Mouse (Mus musculus): Measurements from ENCODE around the gene Prss34.

Gene Prss34

GRCm38 (mm10) chr17:25308346-25308745 lies 10.2 kb downstream of the Prss34 start, which contains the start of gene Prss28:
TSS of gene Prss28 (plus strand) at chr17:25308646.
- DNase-seq (ENCODE audit: low read depth, low spot score), result no peak

- DNase-seq (ENCODE audit: low read depth, low spot score), result no peak
Observed at GRCm38 (mm10) chr17:25318354-25318753, 20.2 kb downstream of the Prss34 start, which contains the start of gene Prss29. TSS of gene Prss29 (plus strand) at chr17:25318654.

GRCm38 (mm10) chr17:25320819-25321218 lies 22.6 kb downstream of the Prss34 start:
- no peak for DNase-seq (ENCODE audit: low read depth, low spot score)

- DNase-seq (ENCODE audit: low read depth, low spot score), result no peak
Observed at GRCm38 (mm10) chr17:25322930-25323329, 24.7 kb downstream of the Prss34 start.

GRCm38 (mm10) chr17:25332321-25332720 lies 34.1 kb downstream of the Prss34 start:
- DNase-seq (ENCODE audit: low read depth, low spot score), result no peak

- peak; percentile 63 for DNase-seq (ENCODE audit: low read depth, low spot score)
Observed at GRCm38 (mm10) chr17:25333943-25334342, 35.7 kb downstream of the Prss34 start.

- no peak for DNase-seq (ENCODE audit: low read depth, low spot score)
Observed at GRCm38 (mm10) chr17:25338218-25338617, 40.0 kb downstream of the Prss34 start.

GRCm38 (mm10) chr17:25340003-25340402 lies 41.8 kb downstream of the Prss34 start:
- DNase-seq (ENCODE audit: low read depth, low spot score), result no peak

- no peak for DNase-seq (ENCODE audit: low read depth, low spot score)
Observed at GRCm38 (mm10) chr17:25341490-25341889, 43.3 kb downstream of the Prss34 start.

- no peak for DNase-seq (ENCODE audit: low read depth, low spot score)
Observed at GRCm38 (mm10) chr17:25345462-25345861, 47.3 kb downstream of the Prss34 start, which contains the start of gene Tpsab1. TSS of gene Tpsab1 (minus strand) at chr17:25345562.

Data from embryo, embryonic 11.5 days (tissue).